Mouse (Mus musculus): ENCODE measurements at regions not wholly inside any gene's neighbourhood (a gene's known extent, or its start where the extent isn't known, plus 50 kb on each side); places are given as distances from the start of the nearest gene placed in this dataset.

DNA sequence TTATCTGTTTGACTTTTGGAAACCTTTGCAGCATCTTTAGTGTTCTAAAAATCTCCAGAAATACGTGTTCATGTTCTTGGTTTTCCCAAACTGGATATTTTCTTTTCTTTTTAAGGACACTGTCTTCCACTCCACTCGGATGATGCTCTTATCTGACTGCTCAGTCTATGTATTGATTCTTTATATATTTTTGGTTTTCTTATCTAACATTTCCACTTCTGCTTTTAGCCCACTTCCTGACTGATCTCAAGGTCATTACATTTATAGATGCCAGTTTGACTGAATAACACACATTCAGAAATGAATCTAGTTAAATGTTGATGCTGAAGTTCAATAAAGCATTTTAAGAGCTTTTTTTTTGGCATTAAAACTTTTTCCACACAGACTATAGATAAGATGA lies 265.3 kb downstream of the Rpl36a-ps1 start:
- DNase-seq, result no peak

GRCm38 (mm10) chr14:98722481-98722880 lies 271.6 kb downstream of the Rpl36a-ps1 start:
- DNase-seq, result no peak

GRCm38 (mm10) chr14:98721033-98721432 lies 273.1 kb downstream of the Rpl36a-ps1 start:
- DNase-seq, result no peak

DNA sequence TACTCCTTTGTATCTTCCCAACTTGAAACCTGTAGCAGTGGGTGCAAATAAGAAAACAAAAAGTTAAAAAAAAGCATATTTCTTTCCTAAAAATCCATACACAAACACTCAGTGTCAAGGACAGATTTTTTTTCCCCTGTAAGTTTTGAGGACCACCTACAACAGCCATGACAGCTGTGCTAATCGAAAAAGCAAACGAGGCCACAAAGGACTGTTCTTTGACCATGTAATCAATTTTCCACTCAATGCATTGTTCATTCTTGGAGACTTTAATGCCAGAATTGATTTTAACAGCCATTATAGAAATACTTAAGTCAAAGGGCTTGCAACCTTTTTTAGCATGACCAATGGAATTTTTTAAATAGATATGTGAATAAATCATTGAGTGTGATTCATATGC lies 286.1 kb downstream of the Rpl36a-ps1 start:
- DNase-seq, result no peak

GRCm38 (mm10) chr14:98707574-98707973 lies 286.5 kb downstream of the Rpl36a-ps1 start:
- DNase-seq, result no peak

DNA sequence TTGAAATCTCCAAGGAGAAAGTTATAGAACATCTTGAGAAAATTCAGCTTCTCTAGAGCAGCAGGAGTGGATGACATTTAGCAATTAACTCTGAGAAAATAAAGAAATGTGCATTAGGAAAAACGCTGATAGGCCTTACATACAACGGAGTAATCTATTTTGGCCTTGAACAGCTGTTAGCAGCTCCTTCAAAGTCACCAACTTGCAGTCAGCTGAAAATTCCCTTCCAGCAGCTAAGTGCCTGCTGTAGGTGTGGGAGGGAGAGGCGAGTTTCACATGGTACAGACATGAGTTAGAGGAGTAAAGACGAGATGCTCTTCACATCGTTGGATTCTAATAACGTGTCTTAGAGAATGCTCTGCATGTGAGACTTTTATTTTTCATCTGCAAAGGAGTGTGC lies 290.8 kb downstream of the Rpl36a-ps1 start:
- DNase-seq, result no peak

- DNase-seq, result no peak
These were observed 337.6 kb downstream of the Rpl36a-ps1 start for GRCm38 (mm10) chr14:98656533-98656932.

- DNase-seq, result no peak
These were observed 339.8 kb downstream of the Rpl36a-ps1 start for GRCm38 (mm10) chr14:98654191-98654809.

GRCm38 (mm10) chr14:98651221-98651620 lies 342.9 kb downstream of the Rpl36a-ps1 start:
- no peak for DNase-seq

- DNase-seq, result no peak
These were observed 343.6 kb downstream of the Rpl36a-ps1 start for GRCm38 (mm10) chr14:98650520-98650919.

DNA sequence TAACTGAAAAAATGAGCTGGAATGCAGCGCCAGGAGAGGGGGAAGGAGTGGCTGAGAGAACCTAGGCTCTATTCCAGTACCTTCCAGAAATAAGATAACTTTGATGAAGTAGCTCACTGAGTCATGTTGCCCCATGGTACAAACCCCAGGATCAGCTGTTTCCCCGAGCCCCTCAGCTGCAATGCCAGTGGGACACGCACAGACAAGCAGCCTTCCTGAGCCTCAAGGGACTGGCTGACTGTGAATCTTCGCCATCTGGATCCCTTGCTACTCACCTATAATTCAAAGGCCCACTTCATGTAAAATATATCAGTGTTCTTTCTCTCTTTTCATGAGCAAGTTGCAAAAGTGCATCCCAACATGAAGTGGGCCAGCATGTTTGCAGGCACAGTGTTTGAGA lies 346.5 kb downstream of the Rpl36a-ps1 start:
- no peak for DNase-seq

- no peak for DNase-seq
These were observed 350.4 kb downstream of the Rpl36a-ps1 start for GRCm38 (mm10) chr14:98643756-98644155.

DNA sequence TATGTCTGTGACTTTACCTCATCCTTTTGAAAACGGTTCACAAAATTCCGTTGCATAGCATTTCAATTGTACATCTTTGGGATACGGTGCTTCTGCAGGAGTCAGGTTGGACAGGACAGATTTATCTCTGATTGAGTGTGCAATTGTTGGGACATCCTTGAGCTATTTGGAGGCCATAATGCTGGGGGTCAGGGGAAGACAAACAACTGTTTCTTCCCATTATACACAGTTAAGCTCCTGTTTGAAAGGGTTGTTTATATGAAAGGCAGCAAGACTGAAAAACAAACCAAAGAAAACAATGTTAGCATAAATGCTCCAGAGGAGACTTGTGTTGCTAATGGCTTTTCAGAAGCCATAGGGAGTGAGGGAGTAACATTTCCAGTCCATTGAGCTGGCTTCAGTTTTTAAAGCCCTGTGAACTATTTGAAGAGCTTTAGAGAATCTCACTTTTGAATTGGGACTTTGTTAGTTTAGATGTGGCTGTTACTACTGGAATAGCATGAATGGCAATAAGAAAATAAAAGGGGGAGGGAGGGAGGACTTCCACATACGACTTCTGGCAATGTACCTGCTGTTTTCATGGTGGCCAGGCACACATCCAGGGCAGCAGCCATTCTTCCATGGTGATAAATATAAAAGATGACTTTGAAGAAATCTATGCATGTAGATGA lies 351.3 kb downstream of the Rpl36a-ps1 start:
- DNase-seq, result no peak

DNA sequence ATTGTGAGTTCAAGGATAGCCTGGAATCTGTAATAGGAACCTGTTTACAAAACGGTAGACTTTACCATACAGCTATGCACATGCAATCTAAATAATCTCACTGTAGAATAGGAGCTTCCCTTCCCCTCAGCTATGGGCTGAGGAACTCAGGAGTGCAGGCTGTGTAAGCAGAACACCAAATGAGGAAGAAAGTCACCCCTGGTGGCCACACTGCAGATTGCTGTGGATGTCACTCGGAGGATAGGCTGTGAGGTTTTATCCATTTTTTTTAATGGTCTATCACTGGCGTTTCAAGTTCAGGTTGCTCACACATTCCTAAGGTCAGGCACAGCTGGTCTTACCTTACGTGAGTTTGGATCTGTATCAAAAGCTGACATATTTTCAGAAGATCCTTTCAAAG lies 365.1 kb downstream of the Rpl36a-ps1 start:
- no peak for DNase-seq

DNA sequence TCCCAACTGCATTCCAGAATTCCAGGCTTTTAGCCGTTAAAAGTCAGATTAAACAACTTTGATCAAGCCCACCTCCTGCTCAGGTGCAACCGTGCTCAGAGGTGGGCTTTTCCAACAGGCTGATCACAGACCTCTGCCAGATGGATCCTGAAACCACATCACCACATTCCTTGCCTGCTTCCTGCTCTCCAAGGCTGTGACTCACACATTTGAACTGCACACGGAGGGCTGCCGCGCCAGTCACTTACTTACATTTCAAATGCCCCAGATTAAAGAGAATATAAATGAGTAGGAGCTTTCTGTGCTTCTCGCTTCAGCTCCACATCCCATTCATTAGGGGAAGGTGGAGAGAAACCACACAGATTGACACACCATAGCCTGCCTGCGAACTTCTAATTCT lies 367.6 kb downstream of the Rpl36a-ps1 start:
- DNase-seq, result no peak

DNA sequence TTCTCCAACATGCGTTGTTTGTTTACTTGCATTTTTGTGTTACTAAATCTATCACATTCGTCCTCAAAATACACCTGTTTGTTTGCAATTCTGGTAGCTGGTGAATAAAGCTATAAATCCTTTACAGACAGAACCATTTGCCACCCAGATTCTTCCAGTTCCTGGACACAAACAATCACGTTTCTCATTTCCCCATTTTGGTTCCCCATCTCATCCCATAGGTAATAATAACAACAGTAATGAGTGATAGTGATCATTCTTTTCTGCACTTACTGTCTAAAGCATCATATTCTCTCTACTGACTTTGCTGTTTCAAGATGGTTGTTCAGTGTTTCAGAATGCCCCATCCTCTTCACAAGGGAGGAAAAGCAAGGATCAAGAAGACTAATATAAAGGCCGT lies 368.3 kb downstream of the Rpl36a-ps1 start:
- DNase-seq, result no peak

DNA sequence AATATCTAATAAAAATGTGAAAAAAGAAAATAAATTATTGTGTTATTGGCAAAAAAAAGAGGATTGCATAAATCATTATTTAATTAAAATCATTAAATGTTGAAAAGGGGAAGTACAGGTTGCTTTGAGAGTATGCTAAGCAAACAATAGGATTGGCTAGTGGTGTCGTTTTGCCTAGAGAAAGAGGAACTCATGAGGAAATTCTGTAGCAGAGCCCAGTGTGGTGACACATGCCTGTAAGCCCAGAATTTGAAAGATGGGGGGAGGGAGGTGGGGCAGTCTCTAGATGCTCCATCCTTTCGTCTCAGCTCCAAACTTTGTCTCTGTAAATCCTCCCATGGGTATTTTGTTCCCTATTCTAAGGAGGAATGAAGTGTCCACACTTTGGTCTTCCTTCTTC lies 388.3 kb downstream of the Rpl36a-ps1 start:
- DNase-seq, result no peak

- no peak for DNase-seq
These were observed 397.9 kb downstream of the Rpl36a-ps1 start for GRCm38 (mm10) chr14:98596252-98596651.

DNA sequence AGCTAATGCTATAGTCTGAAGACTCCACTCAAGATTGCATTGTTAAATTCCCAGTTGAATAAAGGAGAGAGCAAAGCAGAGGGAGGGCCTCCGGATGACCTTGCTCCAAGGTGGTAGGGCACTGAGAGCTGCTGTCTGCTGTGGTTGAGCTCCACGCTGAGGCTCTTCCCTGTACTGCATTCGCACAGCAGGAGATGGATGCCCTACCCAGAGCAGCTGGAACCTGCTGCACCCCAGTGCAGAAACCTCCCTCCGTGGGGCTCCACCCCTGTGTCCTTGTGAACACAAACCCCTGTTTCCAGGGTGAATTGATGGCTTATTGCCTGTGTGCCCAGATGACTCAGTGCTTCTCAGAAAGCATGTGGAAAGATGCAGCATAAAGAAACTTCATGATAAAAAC lies 404.3 kb downstream of the Rpl36a-ps1 start:
- DNase-seq, result peak; percentile 6

GRCm38 (mm10) chr14:98571644-98572043 lies 402.1 kb upstream of the Dach1 start:
- DNase-seq, result no peak

GRCm38 (mm10) chr14:98562002-98562401 lies 392.4 kb upstream of the Dach1 start:
- no peak for DNase-seq

- no peak for DNase-seq
These were observed 370.2 kb upstream of the Dach1 start for GRCm38 (mm10) chr14:98539792-98540191.

- no peak for DNase-seq
These were observed 368.7 kb upstream of the Dach1 start for GRCm38 (mm10) chr14:98538267-98538666.

DNA sequence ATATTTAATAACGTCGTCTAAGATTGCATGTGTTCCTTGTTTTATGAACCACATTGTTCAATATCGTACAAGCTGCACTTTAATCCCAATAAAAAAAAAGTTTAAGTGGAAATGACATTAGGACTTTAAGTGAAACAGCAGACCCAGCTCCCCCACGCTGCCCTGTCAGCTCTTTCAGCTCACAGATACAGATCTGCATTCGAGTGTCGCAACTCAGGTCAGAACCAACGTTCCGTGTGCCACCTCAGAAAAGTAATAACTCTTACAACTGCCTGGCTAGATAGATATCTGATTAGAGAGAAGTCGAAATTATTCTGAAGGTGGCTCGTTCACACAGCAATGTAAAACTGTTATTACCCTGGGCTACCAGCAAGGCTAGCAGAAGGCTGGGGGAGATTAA lies 364.0 kb upstream of the Dach1 start:
- DNase-seq, result no peak

DNA sequence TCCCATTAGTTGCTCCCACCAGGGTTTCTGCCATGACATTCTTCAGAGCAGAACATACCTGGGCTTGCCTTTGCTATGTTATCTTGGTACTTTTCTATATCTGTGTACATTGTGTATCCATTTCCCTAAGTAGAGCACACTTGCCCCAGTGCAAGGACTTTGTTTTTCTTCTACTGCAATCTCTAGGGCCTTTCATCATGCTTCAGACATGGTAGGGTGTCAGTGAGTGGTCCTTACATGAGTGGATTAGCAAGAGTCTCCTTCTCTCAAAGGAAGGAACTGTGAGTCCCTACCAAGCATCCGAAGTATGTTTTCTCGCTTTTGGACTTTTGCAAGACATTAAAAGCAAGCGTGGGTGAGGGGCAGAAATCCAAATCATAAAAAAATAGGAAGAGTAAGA lies 351.4 kb upstream of the Dach1 start:
- DNase-seq, result no peak
